Mouse (Mus musculus) embryonic facial prominence, embryonic 10.5 days (tissue): Measurements from ENCODE around the gene Cat. TPM values are rescaled to one million over a fixed set of nuclear protein-coding genes. Genes with fewer than 3 reads are reported as not detected.
A peak's percentile ranks its signal among the peaks of the same experiment; 100 is the strongest.

Source experiments
- DNase-seq: peaks from one replicate; pipeline ENCODE4 v3.0.0-alpha.2; 2017; ENCODE audit warnings: low spot score
- H3K27ac ChIP-seq: fragments of 300-500 bp; sonication (generic); replicated peaks from 2 replicates; pipeline ENCODE4 v1.5.1; 2016; ENCODE audit warnings: mild to moderate bottlenecking
- H3K27me3 ChIP-seq: fragments of 300-500 bp; sonication (generic); replicated peaks from 2 replicates; pipeline ENCODE4 v1.6.1; 2016; ENCODE audit warnings: low read depth, mild to moderate bottlenecking; ENCODE audit not compliant: poor library complexity, severe bottlenecking
- H3K36me3 ChIP-seq: fragments of 300-500 bp; sonication (generic); replicated peaks from 2 replicates; pipeline ENCODE4 v1.6.1; 2016; ENCODE audit warnings: mild to moderate bottlenecking, moderate library complexity
- H3K4me1 ChIP-seq: fragments of 300-500 bp; sonication (generic); 2 replicates; pipeline ENCODE4 v1.6.1; 2016
- H3K4me3 ChIP-seq: fragments of 300-500 bp; sonication (generic); 2 replicates; pipeline ENCODE4 v1.5.1; 2016; ENCODE audit warnings: mild to moderate bottlenecking, moderate library complexity
- H3K9me3 ChIP-seq: fragments of 300-500 bp; sonication (generic); 2 replicates; pipeline ENCODE4 v1.6.1; 2016; ENCODE audit warnings: mild to moderate bottlenecking
- WGBS: fragments of 180-500 bp; shearing (Covaris S2); methylation state at CpG from one replicate; pipeline ENCODE4 v1.1.7; 2016; 5-methylcytosine and 5-hydroxymethylcytosine counted together
- polyA plus RNA-seq: library from polyadenylated mRNA; unstranded; fragments of >200 nt; fragmentation: Nextera tagmentation; extraction: Ambion mirVana; gene quantifications from 2 replicates; pipeline ENCODE4 v1.2.1, GENCODE M21; 2016

Gene Cat
- polyA plus RNA-seq, 1 experiment from 2014 or later, result 85.6 TPM

GRCm38 (mm10) chr2:103466984-103467588, 17.9 kb downstream of the Cat start:
- Histone ChIP-seq H3K4me3 (no peak overlapping the region), H3K36me3 (peaks cover 83% of the 10 kb centered on the region), H3K27me3 (no peaks in the 10 kb centered on the region), H3K27ac (no peak overlapping the region), H3K9me3 (no peaks in the 10 kb centered on the region), H3K4me1 (peaks cover 5% of the 10 kb centered on the region)
- no peak for DNase-seq
- WGBS, result 87% methylated on average over 10 of the region's 10 CpGs

GRCm38 (mm10) chr2:103466272-103466671, 18.7 kb downstream of the Cat start:
- Histone ChIP-seq H3K9me3 (no peaks in the 10 kb centered on the region), H3K4me3 (no peak overlapping the region), H3K27me3 (no peaks in the 10 kb centered on the region), H3K27ac (no peak overlapping the region), H3K4me1 (peaks cover 12% of the 10 kb centered on the region), H3K36me3 (peaks cover 80% of the 10 kb centered on the region)
- DNase-seq, result no peak
- 87% methylated on average over 3 of the region's 3 CpGs for WGBS

GRCm38 (mm10) chr2:103465429-103465828, 19.5 kb downstream of the Cat start:
- DNase-seq, result no peak
- peaks cover 16% of the 10 kb centered on the region for H3K4me1 ChIP-seq
- no peak overlapping the region for H3K27ac ChIP-seq
- H3K9me3 ChIP-seq, result no peaks in the 10 kb centered on the region
- 93% methylated on average over 11 of the region's 11 CpGs for WGBS
- H3K4me3 ChIP-seq, result no peak overlapping the region
- no peaks in the 10 kb centered on the region for H3K27me3 ChIP-seq
- H3K36me3 ChIP-seq, result peaks cover 78% of the 10 kb centered on the region

GRCm38 (mm10) chr2:103464524-103464923, 20.4 kb downstream of the Cat start:
- H3K27me3 ChIP-seq, result no peaks in the 10 kb centered on the region
- H3K36me3 ChIP-seq, result peaks cover 78% of the 10 kb centered on the region
- no peak overlapping the region for H3K27ac ChIP-seq
- H3K4me3 ChIP-seq, result no peak overlapping the region
- peaks cover 16% of the 10 kb centered on the region for H3K4me1 ChIP-seq
- WGBS, result 93% methylated on average over 8 of the region's 8 CpGs
- DNase-seq, result no peak
- H3K9me3 ChIP-seq, result no peaks in the 10 kb centered on the region

- WGBS, result 96% methylated on average over 5 of the region's 5 CpGs
- no peaks in the 10 kb centered on the region for H3K9me3 ChIP-seq
- H3K36me3 ChIP-seq, result peaks cover 87% of the 10 kb centered on the region
- no peak for DNase-seq
- peaks cover 16% of the 10 kb centered on the region for H3K4me1 ChIP-seq
- H3K27ac ChIP-seq, result no peak overlapping the region
- no peaks in the 10 kb centered on the region for H3K27me3 ChIP-seq
- no peak overlapping the region for H3K4me3 ChIP-seq
These were observed 22.2 kb downstream of the Cat start for GRCm38 (mm10) chr2:103462746-103463145.

GRCm38 (mm10) chr2:103461743-103462142, 23.2 kb downstream of the Cat start:
- no peaks in the 10 kb centered on the region for H3K9me3 ChIP-seq
- WGBS, result 27% methylated on average over 9 of the region's 9 CpGs
- H3K4me3 ChIP-seq, result no peak overlapping the region
- H3K27ac ChIP-seq, result peak overlapping the region; percentile 68
- peaks cover 82% of the 10 kb centered on the region for H3K36me3 ChIP-seq
- no peaks in the 10 kb centered on the region for H3K27me3 ChIP-seq
- peaks cover 16% of the 10 kb centered on the region for H3K4me1 ChIP-seq
- DNase-seq, result peak; percentile 62

- 56% methylated on average over 8 of the region's 8 CpGs for WGBS
- Histone ChIP-seq H3K36me3 (peaks cover 79% of the 10 kb centered on the region), H3K27me3 (no peaks in the 10 kb centered on the region), H3K27ac (peak overlapping the region; percentile 68), H3K4me3 (0 out of 2 replicates have a peak overlapping the region, but pooled peaks have one; percentile 8), H3K4me1 (peaks cover 16% of the 10 kb centered on the region), H3K9me3 (no peaks in the 10 kb centered on the region)
- peak; percentile 40 for DNase-seq
These were observed 23.8 kb downstream of the Cat start for GRCm38 (mm10) chr2:103461210-103461609.

- Histone ChIP-seq H3K4me1 (peaks cover 16% of the 10 kb centered on the region), H3K9me3 (no peaks in the 10 kb centered on the region), H3K27me3 (no peaks in the 10 kb centered on the region), H3K36me3 (peaks cover 83% of the 10 kb centered on the region), H3K27ac (no peak overlapping the region), H3K4me3 (no peak overlapping the region)
- DNase-seq, result no peak
- WGBS, result 93% methylated on average over 10 of the region's 10 CpGs
These were observed 25.9 kb downstream of the Cat start for GRCm38 (mm10) chr2:103459069-103459468.

GRCm38 (mm10) chr2:103457628-103458027, 27.3 kb downstream of the Cat start:
- Histone ChIP-seq H3K4me3 (no peak overlapping the region), H3K27ac (no peak overlapping the region), H3K36me3 (peaks cover 79% of the 10 kb centered on the region), H3K9me3 (no peaks in the 10 kb centered on the region), H3K4me1 (peaks cover 16% of the 10 kb centered on the region), H3K27me3 (no peaks in the 10 kb centered on the region)
- DNase-seq, result no peak
- 93% methylated on average over 7 of the region's 7 CpGs for WGBS

- no peak for DNase-seq
- H3K9me3 ChIP-seq, result no peaks in the 10 kb centered on the region
- H3K4me1 ChIP-seq, result peaks cover 11% of the 10 kb centered on the region
- 91% methylated on average over 5 of the region's 5 CpGs for WGBS
- no peaks in the 10 kb centered on the region for H3K27me3 ChIP-seq
- H3K36me3 ChIP-seq, result peaks cover 73% of the 10 kb centered on the region
- H3K4me3 ChIP-seq, result no peak overlapping the region
- no peak overlapping the region for H3K27ac ChIP-seq
These were observed 27.9 kb downstream of the Cat start for GRCm38 (mm10) chr2:103457048-103457447.

GRCm38 (mm10) chr2:103456646-103457045, 28.3 kb downstream of the Cat start:
- Histone ChIP-seq H3K9me3 (no peaks in the 10 kb centered on the region), H3K27me3 (no peaks in the 10 kb centered on the region), H3K4me3 (no peak overlapping the region), H3K27ac (no peak overlapping the region), H3K4me1 (peaks cover 7% of the 10 kb centered on the region), H3K36me3 (peaks cover 72% of the 10 kb centered on the region)
- peak; percentile 86 for DNase-seq
- WGBS, result 24% methylated on average over 10 of the region's 10 CpGs

GRCm38 (mm10) chr2:103455748-103456147, 29.2 kb downstream of the Cat start:
- no peak for DNase-seq
- Histone ChIP-seq H3K4me3 (no peak overlapping the region), H3K9me3 (no peaks in the 10 kb centered on the region), H3K27ac (no peak overlapping the region), H3K4me1 (no peaks in the 10 kb centered on the region), H3K27me3 (no peaks in the 10 kb centered on the region), H3K36me3 (peaks cover 69% of the 10 kb centered on the region)
- 96% methylated on average over 7 of the region's 7 CpGs for WGBS

- no peak for DNase-seq
These were observed 32.4 kb downstream of the Cat start for GRCm38 (mm10) chr2:103452550-103452949.

More at GRCm38 (mm10) chr2:103452550-103452949, 32.4 kb downstream of the Cat start:
- Histone ChIP-seq H3K4me3 (no peak overlapping the region), H3K27me3 (no peaks in the 10 kb centered on the region), H3K4me1 (peaks cover 14% of the 10 kb centered on the region), H3K36me3 (peaks cover 37% of the 10 kb centered on the region), H3K27ac (no peak overlapping the region), H3K9me3 (no peaks in the 10 kb centered on the region)
- 88% methylated on average over 5 of the region's 5 CpGs for WGBS
